Mouse (Mus musculus) kidney, embryonic 16.5 days (tissue): ENCODE results near the gene Ppp1cb. TPM values are rescaled to one million over a fixed set of nuclear protein-coding genes. Genes with fewer than 3 reads are reported as not detected.

ENCODE experiments used
- ATAC-seq: fragments of 200-750 bp; cut with Nextera tagmentation; 2 replicates; pipeline ENCODE4 v1.8.0; 2017; ENCODE audit warnings: moderate TSS enrichment; ENCODE audit not compliant: low FRiP score, low TSS enrichment
- H3K27ac ChIP-seq: fragments of 300-500 bp; sonication (generic); 2 replicates; pipeline ENCODE4 v1.5.1; 2014; ENCODE audit warnings: low read length
- H3K27me3 ChIP-seq: fragments of 300-500 bp; sonication (generic); 2 replicates; pipeline ENCODE4 v1.6.1; 2014; ENCODE audit warnings: low read length, control low read depth, mixed read lengths; ENCODE audit not compliant: insufficient read depth
- H3K36me3 ChIP-seq: fragments of 300-500 bp; sonication (generic); 2 replicates; pipeline ENCODE4 v1.6.1; 2014; ENCODE audit warnings: low read length, control low read depth, mixed read lengths; ENCODE audit not compliant: insufficient read depth
- H3K4me1 ChIP-seq: fragments of 300-500 bp; sonication (generic); 2 replicates; pipeline ENCODE4 v1.6.1; 2014; ENCODE audit warnings: low read length, control low read depth, mixed read lengths; ENCODE audit not compliant: insufficient read depth
- H3K4me2 ChIP-seq: fragments of 300-500 bp; sonication (generic); replicated peaks from 2 replicates; pipeline ENCODE4 v1.6.1; 2014; ENCODE audit warnings: low read depth, low read length
- H3K4me3 ChIP-seq: fragments of 300-500 bp; sonication (generic); 2 replicates; pipeline ENCODE4 v1.5.1; 2014; ENCODE audit warnings: mild to moderate bottlenecking, low read length
- H3K9ac ChIP-seq: fragments of 300-500 bp; sonication (generic); replicated peaks from 2 replicates; pipeline ENCODE4 v1.6.1; 2014; ENCODE audit warnings: low read length
- H3K9me3 ChIP-seq: fragments of 300-500 bp; sonication (generic); 2 replicates; pipeline ENCODE4 v1.6.1; 2016; ENCODE audit warnings: low read length, control low read depth
- WGBS: fragments of 180-500 bp; shearing (Covaris S2); extraction: QIAGEN DNeasy Blood & Tissue Kit; methylation state at CpG from one replicate; pipeline ENCODE4 v1.1.7; 2014; 5-methylcytosine and 5-hydroxymethylcytosine counted together
- polyA plus RNA-seq: library from polyadenylated mRNA; unstranded; fragments of >200 nt; fragmentation: Nextera tagmentation; extraction: Ambion mirVana; gene quantifications from 2 replicates; pipeline ENCODE4 v1.2.1, GENCODE M21; 2015

The Ppp1cb gene
- polyA plus RNA-seq, 1 experiment from 2014 or later, result 190 TPM

DNA sequence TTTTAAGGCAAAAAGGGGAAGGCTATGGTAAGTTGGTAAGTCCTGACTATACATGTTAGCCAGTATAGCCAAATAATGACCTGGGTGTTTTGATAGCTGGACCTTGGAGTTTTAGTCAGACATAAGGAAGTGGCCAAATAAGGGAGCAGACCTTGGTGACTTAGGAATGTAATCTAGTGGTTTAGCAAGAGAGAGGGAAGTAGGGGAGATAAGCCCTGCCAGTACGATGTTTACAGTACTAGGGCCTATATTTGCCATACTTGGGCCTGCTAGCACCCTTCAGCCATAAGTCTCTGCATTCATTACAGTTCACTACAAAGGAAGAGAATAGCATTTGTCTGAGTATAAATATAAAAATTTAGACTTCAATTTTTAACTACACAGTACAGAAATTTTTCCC lies 106.1 kb downstream of the Ppp1cb start:
- no peak overlapping the region for H3K27ac ChIP-seq
- H3K4me2 ChIP-seq, result no peak overlapping the region
- no peak for ATAC-seq
- H3K36me3 ChIP-seq, result no peaks in the 10 kb centered on the region
- 81% methylated on average over 1 of the region's 1 CpGs for whole genome bisulfite sequencing
- H3K9ac ChIP-seq, result no peak overlapping the region
- no peaks in the 10 kb centered on the region for H3K9me3 ChIP-seq
- no peaks in the 10 kb centered on the region for H3K4me1 ChIP-seq
- H3K27me3 ChIP-seq, result no peaks in the 10 kb centered on the region
- no peak overlapping the region for H3K4me3 ChIP-seq

Other genes with a start within 250 kb of the Ppp1cb start
- gene Plb1, start 226.1 kb upstream of the Ppp1cb start, polyA plus RNA-seq, result 0.05 and 0.06 TPM in 2 replicates
- 35.2 and 36.7 TPM in 2 replicates for gene Yes1, start 152.3 kb downstream of the Ppp1cb start, polyA plus RNA-seq